9 mouse cellular contexts compared by ENCODE assay signal in the genomic region with DNA sequence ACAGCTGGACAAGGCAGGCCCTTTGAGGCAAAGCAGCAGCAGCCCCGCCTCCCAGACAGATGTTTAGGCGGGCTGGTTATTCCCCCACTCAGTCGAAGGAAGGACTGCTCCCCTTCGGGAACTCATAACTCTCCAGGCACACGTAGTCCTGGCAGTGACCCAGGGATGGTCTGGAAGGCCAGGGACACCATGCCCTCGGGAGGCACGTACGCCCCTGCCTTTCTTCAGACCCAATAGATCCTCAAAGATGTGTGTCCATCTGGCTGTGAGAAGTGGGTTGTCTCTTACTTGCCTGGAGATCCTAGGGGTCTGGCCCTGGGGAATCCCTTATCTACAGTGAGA. TPM values are rescaled to one million over a fixed set of nuclear protein-coding genes. Genes with fewer than 3 reads are reported as not detected.
A peak's percentile ranks its signal among the peaks of the same experiment; 100 is the strongest.
DNase-seq lines count a peak whose midpoint lies in the region; ATAC-seq and TF ChIP-seq lines count a peak whose summit lies in the region.
"Had no signal": no experiment of that assay in that cellular context is flagged by ENCODE, and none has a peak within 500 bp of the region (broad histone marks: within the 10 kb centered on the region; RNA-seq: fewer than 3 reads in every experiment).

No protein-coding gene starts in this region.

- no peaks in the 10 kb centered on the region for H3K9me3 ChIP-seq in heart, postnatal 0 days (replicated peaks; ENCODE audit: control insufficient read depth, low read length)
- no peaks in the 10 kb centered on the region for H3K9me3 ChIP-seq in hindbrain, embryonic 12.5 days (replicated peaks)
- H3K9me3 ChIP-seq in midbrain, embryonic 12.5 days, result no peaks in the 10 kb centered on the region

- 1% methylated on average over 8 of the region's 8 CpGs for WGBS in heart, postnatal 0 days
- 10% methylated on average over 8 of the region's 8 CpGs for WGBS in bone marrow, adult 2 months
- WGBS in hindbrain, embryonic 12.5 days, result 14% methylated on average over 8 of the region's 8 CpGs
- 15% methylated on average over 8 of the region's 8 CpGs for WGBS in midbrain, embryonic 12.5 days

- peak overlapping the region; percentile 69 for H3K4me3 ChIP-seq in heart, postnatal 0 days (ENCODE audit: low read depth, low read length)
- peak overlapping the region; percentile 43 for H3K4me3 ChIP-seq in bone marrow, adult 2 months (replicated peaks; ENCODE audit: control insufficient read depth, low read depth, low read length)
- peak overlapping the region; percentile 44 for H3K4me3 ChIP-seq in hindbrain, embryonic 12.5 days
- peak overlapping the region; percentile 50 for H3K4me3 ChIP-seq in midbrain, embryonic 12.5 days

- H3K9ac ChIP-seq in heart, postnatal 0 days (replicated peaks; ENCODE audit: low read depth, low read length), result no peak overlapping the region
- peak overlapping the region; percentile 51 for H3K9ac ChIP-seq in hindbrain, embryonic 12.5 days
- peak overlapping the region; percentile 37; the same call in 1 of the 2 replicates for H3K9ac ChIP-seq in midbrain, embryonic 12.5 days (replicated peaks)

- H3K36me3 ChIP-seq in heart, postnatal 0 days (replicated peaks; ENCODE audit: control insufficient read depth, insufficient read depth, low read length), result no peaks in the 10 kb centered on the region
- H3K36me3 ChIP-seq in hindbrain, embryonic 12.5 days, result peaks cover 21% of the 10 kb centered on the region
- H3K36me3 ChIP-seq in midbrain, embryonic 12.5 days, result peaks cover 29% of the 10 kb centered on the region

- no peak for TF ChIP-seq POLR2A in bone marrow, adult 2 months (IDR thresholded peaks at IDR 0.05; ENCODE audit: borderline replicate concordance, control insufficient read depth, low read depth, low read length)

- H3K27ac ChIP-seq in heart, postnatal 0 days (ENCODE audit: low read depth), result peak overlapping the region; percentile 78
- H3K27ac ChIP-seq in bone marrow, adult 2 months (ENCODE audit: control insufficient read depth, insufficient read depth, low read depth, low read length, poor library complexity), result peak overlapping the region; percentile 26
- H3K27ac ChIP-seq in hindbrain, embryonic 12.5 days, result peak overlapping the region; percentile 85
- H3K27ac ChIP-seq in midbrain, embryonic 12.5 days (replicated peaks), result peak overlapping the region; percentile 78

- TF ChIP-seq EP300 in heart, postnatal 0 days (IDR thresholded peaks at IDR 0.05; ENCODE audit: low read depth), result no peak

- H3K4me1 ChIP-seq in heart, postnatal 0 days (ENCODE audit: control insufficient read depth, insufficient read depth), result peaks cover 25% of the 10 kb centered on the region
- H3K4me1 ChIP-seq in bone marrow, adult 2 months (ENCODE audit: control insufficient read depth, insufficient read depth, low read length), result peaks cover 4% of the 10 kb centered on the region; the same call in 1 of the 2 replicates
- H3K4me1 ChIP-seq in hindbrain, embryonic 12.5 days, result peaks cover 21% of the 10 kb centered on the region
- peaks cover 26% of the 10 kb centered on the region for H3K4me1 ChIP-seq in midbrain, embryonic 12.5 days

- no peak for ATAC-seq in heart, postnatal 0 days (ENCODE audit: insufficient read depth, low read depth)
- no peak for ATAC-seq in hindbrain, embryonic 12.5 days (ENCODE audit: low FRiP score)
- no peak for ATAC-seq in midbrain, embryonic 12.5 days (ENCODE audit: low FRiP score, low read depth)

- peak overlapping the region; percentile 98 for H3K4me2 ChIP-seq in heart, postnatal 0 days (ENCODE audit: low read depth, low read length)
- peak overlapping the region; percentile 84 for H3K4me2 ChIP-seq in hindbrain, embryonic 12.5 days (replicated peaks)
- peak overlapping the region; percentile 84 for H3K4me2 ChIP-seq in midbrain, embryonic 12.5 days (replicated peaks)

- TF ChIP-seq CTCF in heart, postnatal 0 days (IDR thresholded peaks at IDR 0.05; ENCODE audit: low read depth), result no peak
- TF ChIP-seq CTCF in bone marrow, adult 2 months (IDR thresholded peaks at IDR 0.05; ENCODE audit: control insufficient read depth, insufficient read depth, low read length), result no peak

- no peaks in the 10 kb centered on the region for H3K27me3 ChIP-seq in heart, postnatal 0 days (ENCODE audit: control insufficient read depth, insufficient read depth, low read length)
- H3K27me3 ChIP-seq in hindbrain, embryonic 12.5 days, result no peaks in the 10 kb centered on the region
- no peaks in the 10 kb centered on the region for H3K27me3 ChIP-seq in midbrain, embryonic 12.5 days
- H3K27me3 ChIP-seq: Patski had no signal

- DNase-seq in heart, postnatal 0 days (ENCODE audit: low spot score), result no peak
- DNase-seq in heart, adult 8-10 months (ENCODE audit: low spot score), result no peak
- no peak for DNase-seq in B cell, adult 2 months
- no peak for DNase-seq in retina, embryonic 14.5 days (ENCODE audit: low spot score)
- DNase-seq in left cerebral cortex, adult 9 months (ENCODE audit: low spot score in 2 of 2), result no peak

RNA-seq across cellular contexts. Expression of gene Rassf7, which starts 6.4 kb away (rescaled TPM):
- 6.7 and 43.2 TPM in 2 replicates for total RNA-seq in heart, postnatal 0 days (2014; rRNA removed; ENCODE audit: low replicate concordance)
- polyA plus RNA-seq in heart, postnatal 0 days (2015; fragmentation: Nextera tagmentation; extraction: Ambion mirVana), result 5.8 and 7.1 TPM in 2 replicates
- under 1 TPM in 3 of 4 experiments, not detected in 1; 0.66 to 0.90 (median 0.73) TPM for total RNA-seq in heart, adult 8-10 months (2022)
- 10.1 and 17.9 TPM in 2 replicates for polyA plus RNA-seq in bone marrow, adult 2 months (2011; ENCODE audit: insufficient read depth, insufficient read length, low replicate concordance, missing spikeins)
- polyA plus RNA-seq in hindbrain, embryonic 12.5 days (2016; fragmentation: Nextera tagmentation; extraction: Ambion mirVana), result 34.7 and 35.6 TPM in 2 replicates
- polyA plus RNA-seq in midbrain, embryonic 12.5 days (2016; fragmentation: Nextera tagmentation; extraction: Ambion mirVana), result 40.1 and 40.6 TPM in 2 replicates

RNA-seq across cellular contexts. Expression of gene Phrf1, which starts 6.5 kb away (rescaled TPM):
- 28.9 and 31.9 TPM in 2 replicates for total RNA-seq in heart, postnatal 0 days (2014; rRNA removed; ENCODE audit: low replicate concordance)
- polyA plus RNA-seq in heart, postnatal 0 days (2015; fragmentation: Nextera tagmentation; extraction: Ambion mirVana), result 17.4 and 20.4 TPM in 2 replicates
- 10 to 100 TPM; 26.2 to 38.2 (median 31.9) TPM for total RNA-seq in heart, adult 8-10 months (2022)
- 76.7 and 130 TPM in 2 replicates for polyA plus RNA-seq in bone marrow, adult 2 months (2011; ENCODE audit: insufficient read depth, insufficient read length, low replicate concordance, missing spikeins)
- 95.5 and 99.3 TPM in 2 replicates for polyA plus RNA-seq in hindbrain, embryonic 12.5 days (2016; fragmentation: Nextera tagmentation; extraction: Ambion mirVana)
- 107 and 112 TPM in 2 replicates for polyA plus RNA-seq in midbrain, embryonic 12.5 days (2016; fragmentation: Nextera tagmentation; extraction: Ambion mirVana)

RNA-seq across cellular contexts. Expression of gene Lmntd2, which starts 8.2 kb away (rescaled TPM):
- 0.12 TPM in 1 of 2 replicates, not detected in the other for total RNA-seq in heart, postnatal 0 days (2014; rRNA removed; ENCODE audit: low replicate concordance)
- 0.07 and 0.15 TPM in 2 replicates for polyA plus RNA-seq in heart, postnatal 0 days (2015; fragmentation: Nextera tagmentation; extraction: Ambion mirVana)
- not detected for total RNA-seq in heart, adult 8-10 months (2022)
- 0.47 and 1.9 TPM in 2 replicates for polyA plus RNA-seq in bone marrow, adult 2 months (2011; ENCODE audit: insufficient read depth, insufficient read length, low replicate concordance, missing spikeins)
- 3.3 and 3.9 TPM in 2 replicates for polyA plus RNA-seq in hindbrain, embryonic 12.5 days (2016; fragmentation: Nextera tagmentation; extraction: Ambion mirVana)
- 3.7 and 3.8 TPM in 2 replicates for polyA plus RNA-seq in midbrain, embryonic 12.5 days (2016; fragmentation: Nextera tagmentation; extraction: Ambion mirVana)

RNA-seq across cellular contexts. Expression of gene Lrrc56, which starts 28.1 kb away (rescaled TPM):
- total RNA-seq in heart, postnatal 0 days (2014; rRNA removed; ENCODE audit: low replicate concordance), result 1.1 and 5.6 TPM in 2 replicates
- 2.9 TPM in 2 replicates for polyA plus RNA-seq in heart, postnatal 0 days (2015; fragmentation: Nextera tagmentation; extraction: Ambion mirVana)
- total RNA-seq in heart, adult 8-10 months (2022), result 1 to 10 TPM; 1.8 to 3.4 (median 3.0) TPM
- 2.2 and 3.1 TPM in 2 replicates for polyA plus RNA-seq in bone marrow, adult 2 months (2011; ENCODE audit: insufficient read depth, insufficient read length, low replicate concordance, missing spikeins)
- polyA plus RNA-seq in hindbrain, embryonic 12.5 days (2016; fragmentation: Nextera tagmentation; extraction: Ambion mirVana), result 10.8 and 12.2 TPM in 2 replicates
- polyA plus RNA-seq in midbrain, embryonic 12.5 days (2016; fragmentation: Nextera tagmentation; extraction: Ambion mirVana), result 13.1 and 14.4 TPM in 2 replicates

RNA-seq across cellular contexts. Expression of gene Hras, which starts 28.3 kb away (rescaled TPM):
- 72.2 and 74.9 TPM in 2 replicates for total RNA-seq in heart, postnatal 0 days (2014; rRNA removed; ENCODE audit: low replicate concordance)
- polyA plus RNA-seq in heart, postnatal 0 days (2015; fragmentation: Nextera tagmentation; extraction: Ambion mirVana), result 73.5 and 78.9 TPM in 2 replicates
- 100 to 1,000 TPM in 1 of 4 experiments, 10 to 100 TPM in 3; 81.0 to 107 (median 87.7) TPM for total RNA-seq in heart, adult 8-10 months (2022)
- polyA plus RNA-seq in bone marrow, adult 2 months (2011; ENCODE audit: insufficient read depth, insufficient read length, low replicate concordance, missing spikeins), result 108 and 168 TPM in 2 replicates
- 95.1 and 103 TPM in 2 replicates for polyA plus RNA-seq in hindbrain, embryonic 12.5 days (2016; fragmentation: Nextera tagmentation; extraction: Ambion mirVana)
- polyA plus RNA-seq in midbrain, embryonic 12.5 days (2016; fragmentation: Nextera tagmentation; extraction: Ambion mirVana), result 93.4 and 96.4 TPM in 2 replicates

Comparison
In these comparisons a context has a peak if more than half of its experiments do, and no peak if none do; other contexts are left out.
1. H3K27ac ChIP-seq: peak in every context shown above with its lines; median percentile 85 in hindbrain, embryonic 12.5 days; 78 in heart, postnatal 0 days; 78 in midbrain, embryonic 12.5 days; 26 in bone marrow, adult 2 months.